Mouse (Mus musculus) thymus, adult 2 months (tissue): ENCODE results near the gene Zar1l.

Experiments used
- CTCF ChIP-seq: fragments of 200-500 bp; IDR thresholded peaks from 2 replicates; pipeline ENCODE4 v1.5.1; 2012; ENCODE audit warnings: mild to moderate bottlenecking, control low read depth, low read length, moderate library complexity, borderline replicate concordance; ENCODE audit not compliant: control insufficient read depth, poor library complexity, insufficient read depth; ENCODE audit errors: extremely low read depth
- POLR2A ChIP-seq: fragments of 200-500 bp; IDR thresholded peaks from 2 replicates; pipeline ENCODE4 v1.6.1; 2012; ENCODE audit warnings: mild to moderate bottlenecking, low read length, control low read depth, moderate library complexity; ENCODE audit not compliant: control insufficient read depth, poor library complexity, insufficient read depth; ENCODE audit errors: extremely low read depth

DNA sequence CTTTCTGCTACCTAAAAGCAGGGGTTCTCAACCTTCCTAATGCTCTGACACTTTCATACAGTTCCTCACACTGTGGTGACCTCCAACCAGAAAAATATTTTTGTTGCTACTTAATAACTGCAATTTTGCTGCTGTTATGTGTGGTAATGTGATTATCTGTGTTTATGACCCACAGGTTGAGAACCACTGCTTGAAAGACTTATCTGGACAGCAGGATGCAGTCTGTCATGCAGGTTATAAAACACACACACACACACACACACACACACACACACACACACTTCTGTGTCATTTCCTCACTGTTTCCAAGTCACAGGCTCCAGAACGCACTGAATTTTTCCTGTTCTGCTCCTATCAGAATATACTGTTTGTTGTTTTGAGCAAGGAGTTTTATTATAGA, 3.9 kb downstream of the Zar1l start:
- TF ChIP-seq CTCF (no peak), POLR2A (no peak)
